Mouse (Mus musculus) midbrain, embryonic 12.5 days (tissue): ENCODE results near the gene Mrpl27. TPM values are rescaled to one million over a fixed set of nuclear protein-coding genes. Genes with fewer than 3 reads are reported as not detected.
A peak's percentile ranks its signal among the peaks of the same experiment; 100 is the strongest.

Experiments
- ATAC-seq: fragments of 200-750 bp; cut with Nextera tagmentation; 2 replicates; pipeline ENCODE4 v1.8.0; 2017; ENCODE audit warnings: low read depth, moderate TSS enrichment, moderate library complexity; ENCODE audit not compliant: low FRiP score
- H3K27ac ChIP-seq: fragments of 300-500 bp; sonication (generic); replicated peaks from 2 replicates; pipeline ENCODE4 v1.5.1; 2016; ENCODE audit warnings: mild to moderate bottlenecking
- H3K27me3 ChIP-seq: fragments of 300-500 bp; sonication (generic); 2 replicates; pipeline ENCODE4 v1.6.1; 2016; ENCODE audit warnings: mild to moderate bottlenecking
- H3K36me3 ChIP-seq: fragments of 300-500 bp; sonication (generic); 2 replicates; pipeline ENCODE4 v1.6.1; 2016
- H3K4me1 ChIP-seq: fragments of 300-500 bp; sonication (generic); 2 replicates; pipeline ENCODE4 v1.6.1; 2016
- H3K4me2 ChIP-seq: fragments of 300-500 bp; sonication (generic); replicated peaks from 2 replicates; pipeline ENCODE4 v1.6.1; 2016; ENCODE audit warnings: mild to moderate bottlenecking, moderate library complexity
- H3K4me3 ChIP-seq: fragments of 300-500 bp; sonication (generic); 2 replicates; pipeline ENCODE4 v1.5.1; 2016; ENCODE audit warnings: mild to moderate bottlenecking
- H3K9ac ChIP-seq: fragments of 300-500 bp; sonication (generic); replicated peaks from 2 replicates; pipeline ENCODE4 v1.6.1; 2016; ENCODE audit warnings: mild to moderate bottlenecking, moderate library complexity
- H3K9me3 ChIP-seq: fragments of 300-500 bp; sonication (generic); 2 replicates; pipeline ENCODE4 v1.6.1; 2016; ENCODE audit warnings: mild to moderate bottlenecking
- whole genome bisulfite sequencing: fragments of 180-500 bp; shearing (Covaris S2); methylation state at CpG from one replicate; pipeline ENCODE4 v1.1.7; 2016; 5-methylcytosine and 5-hydroxymethylcytosine counted together
- polyA plus RNA-seq: library from polyadenylated mRNA; unstranded; fragments of >200 nt; fragmentation: Nextera tagmentation; extraction: Ambion mirVana; gene quantifications from 2 replicates; pipeline ENCODE4 v1.2.1, GENCODE M21; 2016

The Mrpl27 gene
- polyA plus RNA-seq, 1 experiment from 2014 or later = 131 TPM

DNA sequence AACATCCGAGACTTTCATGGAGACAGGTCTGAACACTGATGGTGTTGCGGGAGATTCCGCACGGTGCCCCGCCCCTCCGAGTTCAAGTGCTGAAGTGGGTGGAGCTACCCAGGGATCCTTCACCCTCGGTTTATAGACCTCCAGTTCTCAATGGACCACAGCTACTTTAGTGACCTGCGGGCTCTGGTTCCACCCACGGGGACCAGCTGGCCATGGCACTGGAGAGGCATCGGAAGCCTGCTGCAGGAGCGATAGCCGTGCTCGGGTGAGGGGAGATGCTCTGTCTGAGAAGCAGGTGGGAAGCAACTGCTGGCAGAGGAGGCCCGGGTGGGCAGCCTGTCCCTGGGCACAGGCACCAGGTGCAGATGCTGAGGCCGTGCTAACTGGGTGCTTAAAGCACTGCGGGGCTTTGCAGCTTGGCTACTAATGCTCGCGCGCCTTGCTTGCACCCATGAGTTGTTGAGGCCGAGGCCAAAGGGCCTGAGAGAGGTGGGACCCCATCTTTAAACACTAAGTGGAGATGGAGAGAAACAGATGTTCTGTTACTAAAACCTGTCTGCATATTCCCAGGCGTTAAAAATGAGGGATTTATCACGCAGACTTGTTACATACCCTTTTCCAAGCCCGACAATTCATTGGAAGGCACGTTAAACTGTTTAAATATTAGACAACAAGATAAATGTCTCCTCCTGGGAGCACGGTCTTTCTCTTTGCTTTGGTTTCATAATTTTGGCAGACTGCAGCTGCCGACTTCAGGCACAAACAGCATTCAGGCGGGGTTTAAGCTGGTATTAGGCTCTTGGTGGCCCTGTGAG, 48.0 kb downstream of the Mrpl27 start:
- ATAC-seq = no peak
- Histone ChIP-seq H3K4me3 (no peak overlapping the region), H3K4me2 (0 out of 2 replicates have a peak overlapping the region, but pooled peaks have one; percentile 2), H3K36me3 (no peaks in the 10 kb centered on the region), H3K27ac (no peak overlapping the region), H3K4me1 (0 out of 2 replicates have a peak, but pooled peaks cover 10% of the 10 kb centered on the region), H3K9me3 (no peaks in the 10 kb centered on the region), H3K9ac (no peak overlapping the region), H3K27me3 (no peaks in the 10 kb centered on the region)
- WGBS = 65% methylated on average over 27 of the region's 27 CpGs

DNA sequence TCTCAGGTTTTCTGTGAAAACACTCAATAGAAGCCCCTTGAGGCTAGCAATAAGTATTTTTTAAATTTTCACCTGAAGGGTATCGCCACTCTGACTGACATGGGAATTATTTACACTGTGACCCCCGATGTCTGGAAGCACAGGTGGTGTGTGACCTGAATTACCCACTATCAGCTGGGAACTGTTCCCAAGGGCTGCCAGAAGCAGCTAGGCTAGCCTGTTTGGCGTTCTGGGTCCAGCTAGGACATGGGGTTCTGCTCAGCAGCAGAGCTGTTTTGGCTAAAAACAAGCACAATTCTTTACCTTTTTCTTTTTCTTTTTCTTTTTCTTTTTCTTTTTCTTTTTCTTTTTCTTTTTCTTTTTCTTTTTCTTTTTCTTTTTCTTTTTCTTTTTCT, 48.6 kb downstream of the Mrpl27 start:
- 67% methylated on average over 3 of the region's 3 CpGs for WGBS
- ATAC-seq = no peak

DNA sequence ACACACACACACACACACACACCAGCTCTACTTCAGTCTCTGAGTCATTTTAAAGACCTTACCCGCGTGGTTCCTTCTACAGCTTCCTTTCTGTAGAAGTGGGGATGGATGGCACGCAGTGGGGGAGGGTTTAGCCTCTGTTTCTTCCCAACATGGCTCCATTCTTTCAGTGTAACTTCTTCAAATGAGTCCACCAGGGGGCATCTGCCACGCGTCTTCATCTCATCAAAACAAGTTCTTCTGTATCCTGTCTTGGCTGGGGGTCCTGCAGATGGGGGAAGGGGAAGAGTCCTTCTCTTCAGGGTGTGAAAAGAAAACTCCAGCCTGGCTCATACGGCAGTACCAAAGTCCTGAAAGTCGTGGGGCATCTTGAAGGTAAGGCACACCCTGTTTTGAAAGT, 50.5 kb downstream of the Mrpl27 start:
- Histone ChIP-seq H3K27me3 (no peaks in the 10 kb centered on the region), H3K9ac (no peak overlapping the region), H3K4me2 (no peak overlapping the region), H3K9me3 (no peaks in the 10 kb centered on the region), H3K36me3 (no peaks in the 10 kb centered on the region), H3K4me3 (no peak overlapping the region), H3K4me1 (0 out of 2 replicates have a peak, but pooled peaks cover 4% of the 10 kb centered on the region), H3K27ac (no peak overlapping the region)
- 39% methylated on average over 7 of the region's 7 CpGs for WGBS
- ATAC-seq = no peak

More for the DNA sequence above, 48.6 kb downstream of the Mrpl27 start:
- H3K36me3 ChIP-seq = no peaks in the 10 kb centered on the region
- no peak overlapping the region for H3K27ac ChIP-seq
- no peak overlapping the region for H3K9ac ChIP-seq
- no peak overlapping the region for H3K4me3 ChIP-seq
- H3K4me2 ChIP-seq = no peak overlapping the region
- H3K27me3 ChIP-seq = no peaks in the 10 kb centered on the region
- H3K4me1 ChIP-seq = 0 out of 2 replicates have a peak, but pooled peaks cover 10% of the 10 kb centered on the region
- H3K9me3 ChIP-seq = no peaks in the 10 kb centered on the region

DNA sequence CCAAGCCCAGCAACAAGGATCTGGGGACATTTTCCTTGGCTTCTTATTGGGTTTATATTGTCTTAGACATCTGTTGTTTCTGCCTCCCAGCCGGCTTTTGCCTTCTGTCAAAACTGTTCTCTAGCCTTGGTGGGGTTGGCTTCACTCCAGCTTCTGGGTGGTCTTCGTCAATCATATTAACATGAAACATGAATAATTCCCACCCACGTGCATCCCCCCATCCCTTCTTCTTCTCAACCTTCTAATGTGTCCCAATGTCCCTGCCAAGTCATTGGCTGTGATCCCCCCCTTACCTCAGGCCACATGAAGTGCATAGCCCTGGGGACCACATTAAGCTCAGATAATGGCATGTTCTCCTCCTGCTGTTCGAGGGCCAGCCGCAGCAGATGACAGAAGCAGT, 50.9 kb downstream of the Mrpl27 start, which contains the start of gene Gm11541:
Gene Gm11541, minus strand, starts transcription at position 28 of the 400 bp plus-strand sequence.
- WGBS = 82% methylated on average over 5 of the region's 5 CpGs
- no peak within 1 kb of the TSS for H3K27ac ChIP-seq
- no peaks in the 10 kb centered on the region for H3K9me3 ChIP-seq
- ATAC-seq = no peak
- 0 out of 2 replicates have a peak, but pooled peaks cover 4% of the 10 kb centered on the region for H3K4me1 ChIP-seq
- H3K9ac ChIP-seq = no peak within 1 kb of the TSS
- H3K4me2 ChIP-seq = no peak within 1 kb of the TSS
- H3K4me3 ChIP-seq = no peak within 1 kb of the TSS
- no peaks in the 10 kb centered on the region for H3K36me3 ChIP-seq
- no peaks in the 10 kb centered on the region for H3K27me3 ChIP-seq

Other genes with a start within 250 kb of the Mrpl27 start
- gene Cacna1g, start 179.6 kb upstream of the Mrpl27 start, polyA plus RNA-seq = 16.2 and 16.5 TPM in 2 replicates
- 0.36 TPM in 1 of 2 replicates, not detected in the other for gene Spata20, start 167.6 kb upstream of the Mrpl27 start, polyA plus RNA-seq
- gene Epn3, start 153.8 kb upstream of the Mrpl27 start, polyA plus RNA-seq = 0.47 and 0.68 TPM in 2 replicates
- gene Mycbpap, start 132.0 kb upstream of the Mrpl27 start, polyA plus RNA-seq = 2.9 and 4.9 TPM in 2 replicates
- 4.3 and 5.4 TPM in 2 replicates for gene Rsad1, start 104.5 kb upstream of the Mrpl27 start, polyA plus RNA-seq
- gene Chad, start 88.7 kb upstream of the Mrpl27 start, polyA plus RNA-seq = 0.31 and 0.45 TPM in 2 replicates
- 3.1 and 3.7 TPM in 2 replicates for gene Acsf2, start 51.9 kb upstream of the Mrpl27 start, polyA plus RNA-seq
- gene Lrrc59, start 24.0 kb upstream of the Mrpl27 start, polyA plus RNA-seq = 215 and 222 TPM in 2 replicates
- gene Eme1, start 197 bp downstream of the Mrpl27 start, polyA plus RNA-seq = 32.9 and 33.5 TPM in 2 replicates
- 17.2 and 18.8 TPM in 2 replicates for gene Xylt2, start 23.7 kb downstream of the Mrpl27 start, polyA plus RNA-seq
- not detected in 2 replicates for gene Gm11541, start 50.7 kb downstream of the Mrpl27 start, polyA plus RNA-seq
- 0.15 and 0.20 TPM in 2 replicates for gene Cdc34b, start 88.0 kb downstream of the Mrpl27 start, polyA plus RNA-seq
- not detected in 2 replicates for gene Tmem92, start 128.9 kb downstream of the Mrpl27 start, polyA plus RNA-seq